Mouse (Mus musculus) MEL (cell line): Measurements from ENCODE around the gene Matn3.

ENCODE experiments used
- CHD1 ChIP-seq: IDR thresholded peaks from 2 replicates; pipeline ENCODE4 v1.6.1; 2012; ENCODE audit warnings: low read depth, mild to moderate bottlenecking, inconsistent platforms, low read length, improper control_type of control experiment
- CHD2 ChIP-seq: IDR thresholded peaks from 2 replicates; pipeline ENCODE4 v1.6.1; 2011; ENCODE audit warnings: low read length, improper control_type of control experiment
- CTCF ChIP-seq, 3 experiments: IDR thresholded peaks in 2 of 3; conservative IDR thresholded peaks in 1 of 3; 2 replicates each; pipeline ENCODE4 v1.5.1; 2011 to 2012; ENCODE audit warnings: low read length in 3 of 3, low read depth in 2 of 3, mild to moderate bottlenecking in 2 of 3, improper control_type of control experiment in 1 of 3, inconsistent platforms in 1 of 3, mixed read lengths in 1 of 3, moderate library complexity in 1 of 3; ENCODE audit not compliant: control insufficient read depth in 1 of 3, insufficient read depth in 1 of 3, poor library complexity in 1 of 3, severe bottlenecking in 1 of 3
- EP300 ChIP-seq, 2 experiments: IDR thresholded peaks; 2 replicates each; pipeline ENCODE4 v1.6.1; 2011; ENCODE audit warnings: improper control_type of control experiment in 2 of 2, low read length in 2 of 2, low read depth in 1 of 2, mild to moderate bottlenecking in 1 of 2
- GATA1 ChIP-seq: IDR thresholded peaks from 2 replicates; pipeline ENCODE4 v1.6.1; 2011; ENCODE audit warnings: low read depth, low read length, improper control_type of control experiment
- HCFC1 ChIP-seq: IDR thresholded peaks from 2 replicates; pipeline ENCODE4 v1.6.1; 2012; ENCODE audit warnings: low read depth, mild to moderate bottlenecking, inconsistent platforms, low read length, improper control_type of control experiment, moderate library complexity
- NRF1 ChIP-seq: IDR thresholded peaks from 2 replicates; pipeline ENCODE4 v1.6.1; 2014; ENCODE audit warnings: low read depth, mild to moderate bottlenecking, inconsistent platforms, low read length, improper control_type of control experiment, moderate library complexity; ENCODE audit not compliant: poor library complexity, insufficient read depth, severe bottlenecking
- POLR2A ChIP-seq, 2 experiments: IDR thresholded peaks; 2 replicates each; pipeline ENCODE4 v1.6.1; 2011 to 2012; ENCODE audit warnings: low read length in 2 of 2, mild to moderate bottlenecking in 2 of 2, control low read depth in 1 of 2, improper control_type of control experiment in 1 of 2, low read depth in 1 of 2, moderate library complexity in 1 of 2; ENCODE audit not compliant: control insufficient read depth in 1 of 2, insufficient read depth in 1 of 2, poor library complexity in 1 of 2
- USF2 ChIP-seq, 2 experiments: IDR thresholded peaks; 2 replicates each; pipeline ENCODE4 v1.6.1; 2011 to 2012; ENCODE audit warnings: improper control_type of control experiment in 2 of 2, low read length in 2 of 2, borderline replicate concordance in 1 of 2, inconsistent platforms in 1 of 2, low read depth in 1 of 2, mild to moderate bottlenecking in 1 of 2; ENCODE audit not compliant: insufficient read depth in 1 of 2
- ZMIZ1 ChIP-seq: IDR thresholded peaks from 2 replicates; pipeline ENCODE4 v1.6.1; 2012; ENCODE audit warnings: low read depth, mild to moderate bottlenecking, inconsistent platforms, low read length, improper control_type of control experiment, moderate library complexity

GRCm38 (mm10) chr12:8922369-8923124 is 25.2 kb upstream of the Matn3 start:
- peak; percentile 54; the same call in 1 of the 2 replicates for TF ChIP-seq HCFC1
- TF ChIP-seq NRF1 = no peak
- no peak for TF ChIP-seq CTCF (IDR thresholded peaks at IDR 0.05 in 2 of 3, conservative IDR thresholded peaks at IDR 0.05 in 1 of 3; ENCODE audit: control insufficient read depth in 1 of 3, insufficient read depth in 1 of 3, low read depth in 2 of 3, low read length in 3 of 3, poor library complexity in 1 of 3, severe bottlenecking in 1 of 3)
- TF ChIP-seq EP300 (IDR thresholded peaks at IDR 0.05; ENCODE audit: low read depth in 1 of 2, low read length in 2 of 2) = no peak
- peak; percentile 29; the same call in 1 of the 2 replicates for TF ChIP-seq CHD1
- no peak for TF ChIP-seq USF2 (IDR thresholded peaks at IDR 0.05; ENCODE audit: borderline replicate concordance in 1 of 2, insufficient read depth in 1 of 2, low read depth in 1 of 2, low read length in 2 of 2)
- no peak for TF ChIP-seq POLR2A (IDR thresholded peaks at IDR 0.05; ENCODE audit: control insufficient read depth in 1 of 2, insufficient read depth in 1 of 2, low read depth in 1 of 2, low read length in 2 of 2, poor library complexity in 1 of 2)
- no peak for TF ChIP-seq GATA1
- 0 out of 2 replicates have a peak, but pooled peaks have one; percentile 11 for TF ChIP-seq ZMIZ1
- TF ChIP-seq CHD2 = no peak
